ENCODE assay signal across 13 mouse cellular contexts in genomic region chr7:112717676-112718075, GRCm38 (mm10). TPM values are rescaled to one million over a fixed set of nuclear protein-coding genes. Genes with fewer than 3 reads are reported as not detected.
DNase-seq lines count a peak whose midpoint lies in the region; ATAC-seq and TF ChIP-seq lines count a peak whose summit lies in the region.
"Had no signal": no experiment of that assay in that cellular context is flagged by ENCODE, and none has a peak within 500 bp of the region (broad histone marks: within the 10 kb centered on the region; RNA-seq: fewer than 3 reads in every experiment).

No protein-coding gene starts in this region.

- no peaks in the 10 kb centered on the region for H3K36me3 ChIP-seq in liver, postnatal 0 days (replicated peaks; ENCODE audit: insufficient read depth, low read length)
- H3K36me3 ChIP-seq in kidney, embryonic 15.5 days = no peaks in the 10 kb centered on the region
- no peaks in the 10 kb centered on the region for H3K36me3 ChIP-seq in forebrain, embryonic 10.5 days (replicated peaks)
- no peaks in the 10 kb centered on the region for H3K36me3 ChIP-seq in midbrain, embryonic 11.5 days (ENCODE audit: control insufficient read depth, insufficient read depth, low read length)
- H3K36me3 ChIP-seq: heart, embryonic 15.5 days had no signal

- no peak overlapping the region for H3K27ac ChIP-seq in liver, postnatal 0 days (ENCODE audit: low read depth)
- H3K27ac ChIP-seq in kidney, embryonic 15.5 days = peak overlapping the region; percentile 62
- H3K27ac ChIP-seq in forebrain, embryonic 10.5 days = no peak overlapping the region
- H3K27ac ChIP-seq in midbrain, embryonic 11.5 days (ENCODE audit: low read depth, low read length) = no peak overlapping the region

- H3K4me2 ChIP-seq in liver, postnatal 0 days (ENCODE audit: low read depth, low read length) = no peak overlapping the region
- no peak overlapping the region for H3K4me2 ChIP-seq in kidney, embryonic 15.5 days
- H3K4me2 ChIP-seq in midbrain, embryonic 11.5 days = no peak overlapping the region
- H3K4me2 ChIP-seq: heart, embryonic 15.5 days had no signal

- no peak overlapping the region for H3K4me3 ChIP-seq in liver, postnatal 0 days (ENCODE audit: low read depth, low read length)
- H3K4me3 ChIP-seq in kidney, embryonic 15.5 days (replicated peaks) = no peak overlapping the region
- no peak overlapping the region for H3K4me3 ChIP-seq in forebrain, embryonic 10.5 days
- H3K4me3 ChIP-seq in midbrain, embryonic 11.5 days (ENCODE audit: low read depth, low read length) = no peak overlapping the region
- H3K4me3 ChIP-seq: heart, embryonic 15.5 days had no signal

- peaks cover 17% of the 10 kb centered on the region for H3K4me1 ChIP-seq in liver, postnatal 0 days (ENCODE audit: insufficient read depth)
- peaks cover 88% of the 10 kb centered on the region for H3K4me1 ChIP-seq in kidney, embryonic 15.5 days
- peaks cover 88% of the 10 kb centered on the region for H3K4me1 ChIP-seq in forebrain, embryonic 10.5 days
- H3K4me1 ChIP-seq in midbrain, embryonic 11.5 days (ENCODE audit: control insufficient read depth, insufficient read depth, low read length) = peaks cover 29% of the 10 kb centered on the region

- DNase-seq in liver, postnatal 0 days = no peak
- DNase-seq in liver = no peak
- peak; percentile 36 for DNase-seq in adrenal gland, postnatal 25 days
- DNase-seq in yolk sac, embryonic 10.5 days (ENCODE audit: low spot score) = peak; percentile 37
- no peak for DNase-seq in forebrain, embryonic 10.5 days (ENCODE audit: extremely low spot score, low spot score)
- DNase-seq in midbrain, embryonic 11.5 days (ENCODE audit: low spot score, missing footprints) = no peak
- DNase-seq: cerebellum, postnatal 36 days; left cerebral cortex, postnatal 4 days; right cerebral cortex, postnatal 4 days; thymus, adult 2 months had no signal

- ATAC-seq in liver, postnatal 0 days = peak; percentile 55
- no peak for ATAC-seq in kidney, embryonic 15.5 days (replicated peaks; ENCODE audit: low FRiP score)
- no peak for ATAC-seq in midbrain, embryonic 11.5 days (ENCODE audit: low FRiP score)

- H3K9me3 ChIP-seq in liver, postnatal 0 days (ENCODE audit: low read length) = no peaks in the 10 kb centered on the region
- no peaks in the 10 kb centered on the region for H3K9me3 ChIP-seq in kidney, embryonic 15.5 days (replicated peaks)
- H3K9me3 ChIP-seq in forebrain, embryonic 10.5 days = no peaks in the 10 kb centered on the region
- H3K9me3 ChIP-seq in midbrain, embryonic 11.5 days (ENCODE audit: control insufficient read depth, low read length) = no peaks in the 10 kb centered on the region
- H3K9me3 ChIP-seq: heart, embryonic 15.5 days had no signal

- no peak overlapping the region for H3K9ac ChIP-seq in liver, postnatal 0 days (replicated peaks)
- H3K9ac ChIP-seq in kidney, embryonic 15.5 days = no peak overlapping the region
- H3K9ac ChIP-seq in midbrain, embryonic 11.5 days (ENCODE audit: low read length) = no peak overlapping the region
- H3K9ac ChIP-seq: heart, embryonic 15.5 days had no signal

- 31% methylated on average over 2 of the region's 2 CpGs for WGBS in liver, postnatal 0 days (ENCODE audit: insufficient replicate concordance)
- WGBS in kidney, embryonic 15.5 days = 8% methylated on average over 2 of the region's 2 CpGs
- WGBS in forebrain, embryonic 10.5 days = 52% methylated on average over 2 of the region's 2 CpGs
- WGBS in midbrain, embryonic 11.5 days = 61% methylated on average over 2 of the region's 2 CpGs

- peak; percentile 61 for TF ChIP-seq EP300 in liver, postnatal 0 days (IDR thresholded peaks at IDR 0.05; ENCODE audit: low read depth)

- TF ChIP-seq CTCF in liver, postnatal 0 days (IDR thresholded peaks at IDR 0.05; ENCODE audit: low read depth) = no peak

- no peaks in the 10 kb centered on the region for H3K27me3 ChIP-seq in liver, postnatal 0 days (ENCODE audit: insufficient read depth, low read length)
- no peaks in the 10 kb centered on the region for H3K27me3 ChIP-seq in kidney, embryonic 15.5 days
- no peaks in the 10 kb centered on the region for H3K27me3 ChIP-seq in forebrain, embryonic 10.5 days (ENCODE audit: poor library complexity, severe bottlenecking)
- H3K27me3 ChIP-seq in midbrain, embryonic 11.5 days (ENCODE audit: control insufficient read depth, insufficient read depth, low read length) = no peaks in the 10 kb centered on the region
- H3K27me3 ChIP-seq: heart, embryonic 15.5 days had no signal

RNA-seq across cellular contexts. Expression of gene Tead1, which starts 38.6 kb away (rescaled TPM):
- polyA plus RNA-seq in liver, postnatal 0 days (2015; fragmentation: Nextera tagmentation; extraction: Ambion mirVana) = 1.4 and 2.1 TPM in 2 replicates
- 55.9 and 73.4 TPM in 2 replicates for total RNA-seq in adrenal gland, postnatal 25 days (2021)
- 27.6 and 30.4 TPM in 2 replicates for polyA plus RNA-seq in kidney, embryonic 15.5 days (2015; fragmentation: Nextera tagmentation; extraction: Ambion mirVana)
- polyA plus RNA-seq in forebrain, embryonic 10.5 days (2016; fragmentation: Nextera tagmentation; extraction: Ambion mirVana) = 18.1 and 18.4 TPM in 2 replicates
- polyA plus RNA-seq in midbrain, embryonic 11.5 days (2014; fragmentation: Nextera tagmentation; extraction: Ambion mirVana) = 12.3 and 14.3 TPM in 2 replicates
- total RNA-seq: megakaryocyte-erythroid progenitor cell, adult 5-6 weeks had no signal

Comparison
In these comparisons a context has a peak if more than half of its experiments do, and no peak if none do; other contexts are left out.
1. DNase-seq: peak in adrenal gland, postnatal 25 days (single experiment) and yolk sac, embryonic 10.5 days (single experiment); none in liver, postnatal 0 days (single experiment), liver (single experiment), forebrain, embryonic 10.5 days (single experiment) and midbrain, embryonic 11.5 days (single experiment).